Mouse (Mus musculus) CH12.LX (cell line): ENCODE data around the gene Mbd4. TPM values are rescaled to one million over a fixed set of nuclear protein-coding genes. Genes with fewer than 3 reads are reported as not detected.

ENCODE experiments used
- DNase-seq: peaks from one replicate; pipeline ENCODE4 v3.0.0-alpha.2; 2013; ENCODE audit errors: extremely low read depth
- H3K27ac ChIP-seq: 2 replicates; pipeline ENCODE4 v1.5.1; 2012; ENCODE audit warnings: low read depth, mild to moderate bottlenecking, control low read depth, moderate library complexity; ENCODE audit not compliant: insufficient read depth
- H3K27me3 ChIP-seq: replicated peaks from 2 replicates; pipeline ENCODE3; 2012; ENCODE audit warnings: inconsistent platforms
- H3K36me3 ChIP-seq, 2 experiments: replicated peaks in 1 of 2; 2 replicates each; pipeline versions ENCODE3 to v1.6.1; 2012; ENCODE audit warnings: inconsistent platforms in 1 of 2, low read length in 1 of 2, mild to moderate bottlenecking in 1 of 2, mixed read lengths in 1 of 2, moderate library complexity in 1 of 2; ENCODE audit not compliant: control insufficient read depth in 1 of 2, insufficient read depth in 1 of 2
- H3K4me1 ChIP-seq, 2 experiments: 2 replicates each; pipeline ENCODE4 v1.6.1; 2012; ENCODE audit warnings: inconsistent platforms in 1 of 2, moderate library complexity in 1 of 2; ENCODE audit not compliant: insufficient read depth in 2 of 2, control insufficient read depth in 1 of 2
- H3K4me2 ChIP-seq: 2 replicates; pipeline ENCODE4 v1.6.1; 2012; ENCODE audit warnings: low read depth, mild to moderate bottlenecking, control low read depth; ENCODE audit not compliant: poor library complexity, insufficient read depth, severe bottlenecking
- H3K4me3 ChIP-seq, 3 experiments: fragments of 150-350 bp in 1 of 3; sonication (generic) in 1 of 3; replicated peaks in 1 of 3; 2 replicates each; pipeline versions ENCODE3 to v1.5.1; 2011 to 2012; ENCODE audit warnings: low read depth in 2 of 3, low read length in 2 of 3, mild to moderate bottlenecking in 2 of 3, moderate library complexity in 2 of 3, control low read depth in 1 of 3, improper control_type of control experiment in 1 of 3, inconsistent platforms in 1 of 3, mixed read lengths in 1 of 3; ENCODE audit not compliant: poor library complexity in 1 of 3
- H3K79me2 ChIP-seq: replicated peaks from 2 replicates; pipeline ENCODE4 v1.6.1; 2012; ENCODE audit warnings: mild to moderate bottlenecking, moderate library complexity; ENCODE audit not compliant: control insufficient read depth, poor library complexity, insufficient read depth, severe bottlenecking; ENCODE audit errors: extremely low read depth
- H3K9ac ChIP-seq: 2 replicates; pipeline ENCODE4 v1.6.1; 2012; ENCODE audit warnings: low read depth, mild to moderate bottlenecking, control low read depth, moderate library complexity; ENCODE audit not compliant: insufficient read depth
- H3K9me3 ChIP-seq: replicated peaks from 2 replicates; pipeline ENCODE3; 2012; ENCODE audit warnings: low read length, inconsistent platforms, mixed read lengths
- CHD1 ChIP-seq: IDR thresholded peaks from 2 replicates; pipeline ENCODE4 v1.6.1; 2012; ENCODE audit warnings: low read depth, low read length, improper control_type of control experiment, inconsistent platforms
- JUN ChIP-seq: IDR thresholded peaks from 2 replicates; pipeline ENCODE4 v1.6.1; 2011; ENCODE audit warnings: low read depth, mild to moderate bottlenecking, low read length, improper control_type of control experiment, moderate library complexity; ENCODE audit not compliant: insufficient read depth
- MAX ChIP-seq: IDR thresholded peaks from 2 replicates; pipeline ENCODE4 v1.6.1; 2011; ENCODE audit warnings: low read length, improper control_type of control experiment
- MEF2A ChIP-seq: IDR thresholded peaks from 2 replicates; pipeline ENCODE4 v1.6.1; 2014; ENCODE audit warnings: low read depth, mild to moderate bottlenecking, inconsistent platforms, low read length, improper control_type of control experiment, borderline replicate concordance
- MYC ChIP-seq: IDR thresholded peaks from 2 replicates; pipeline ENCODE4 v1.6.1; 2011; ENCODE audit warnings: low read depth, mild to moderate bottlenecking, improper control_type of control experiment, low read length
- NELFE ChIP-seq: IDR thresholded peaks from 2 replicates; pipeline ENCODE4 v1.6.1; 2011; ENCODE audit warnings: low read depth, low read length, improper control_type of control experiment
- NRF1 ChIP-seq: IDR thresholded peaks from 2 replicates; pipeline ENCODE4 v1.6.1; 2014; ENCODE audit warnings: low read depth, mild to moderate bottlenecking, inconsistent platforms, low read length, improper control_type of control experiment, moderate library complexity
- PAX5 ChIP-seq: IDR thresholded peaks from 2 replicates; pipeline ENCODE4 v1.6.1; 2012; ENCODE audit warnings: low read length, inconsistent platforms, mixed read lengths
- POLR2AphosphoS2 ChIP-seq: IDR thresholded peaks from 2 replicates; pipeline ENCODE4 v1.6.1; 2011; ENCODE audit warnings: low read depth, low read length, improper control_type of control experiment
- SIN3A ChIP-seq: IDR thresholded peaks from 2 replicates; pipeline ENCODE4 v1.6.1; 2012; ENCODE audit warnings: low read length, improper control_type of control experiment, inconsistent platforms
- ZKSCAN1 ChIP-seq: IDR thresholded peaks from 2 replicates; pipeline ENCODE4 v1.6.1; 2012; ENCODE audit warnings: low read depth, inconsistent platforms, low read length, improper control_type of control experiment, borderline replicate concordance
- ZNF384 ChIP-seq: IDR thresholded peaks from 2 replicates; pipeline ENCODE4 v1.6.1; 2012; ENCODE audit warnings: low read depth, low read length, improper control_type of control experiment, inconsistent platforms
- dilution Hi-C: fragments of 300-500 bp; cut with MboI; formaldehyde crosslinking; loops from 2 replicates; pipeline ENCODE4 v1.14.3; 2020; ENCODE audit warnings: low sequenced_read_pairs; ENCODE audit not compliant: extremely low pct_unique_long_range_greater_than_20kb, extremely low pct_ligation_motif_present
- in situ Hi-C: fragments of 300-500 bp; cut with MboI; formaldehyde crosslinking; loops from 3 replicates; pipeline ENCODE4 v1.14.3; 2019; ENCODE audit warnings: low sequenced_read_pairs, low pct_ligation_motif_present, low pct_unique_long_range_greater_than_20kb, mixed read lengths
- polyA plus RNA-seq: library from polyadenylated mRNA; unstranded; fragments of >175 nt; gene quantifications from 2 replicates; pipeline ENCODE4 v1.2.1, GENCODE M21; 2012; ENCODE audit warnings: low read depth; ENCODE audit not compliant: insufficient read length
- total RNA-seq, 2 experiments: library from RNA; depleted of rRNA; stranded (reverse); fragments of 300-350 nt in 1 of 2; fragments of >200 nt in 1 of 2; gene quantifications; 2 replicates each; pipeline ENCODE4 v1.2.3; 2012 to 2014

The Mbd4 gene
- total and polyA plus RNA-seq, 3 experiments: 7.3 to 12.2 (median 8.6) TPM

GRCm38 (mm10) chr6:115846640-115847411, 6.3 kb downstream of the Mbd4 start (continued):
- no peak for TF ChIP-seq NELFE
- no peak for TF ChIP-seq MEF2A
- TF ChIP-seq MYC: peak; percentile 60; the same call in 1 of the 2 replicates
- peak; percentile 47; the same call in 1 of the 2 replicates for TF ChIP-seq MAX
- TF ChIP-seq PAX5: no peak
- TF ChIP-seq POLR2AphosphoS2: no peak
- TF ChIP-seq CHD1: no peak
- TF ChIP-seq JUN: no peak

- no peak overlapping the region for H3K4me2 ChIP-seq
- dilution Hi-C loops (no loop called here), in situ Hi-C loops (loop anchor here (5.0 to 10.0 kb wide), 2 partner anchors 162 to 290 kb away; no protein-coding TSS in a partner anchor)
- H3K4me1 ChIP-seq: peaks cover 2 to 25% of the 10 kb centered on the region in 2 experiments; a peak in 2 of 4 replicates
- peaks cover 29 to 53% of the 10 kb centered on the region in 2 experiments for H3K36me3 ChIP-seq
- TF ChIP-seq MYC: no peak
- H3K79me2 ChIP-seq: 0 out of 2 replicates have a peak, but pooled peaks cover 5% of the 10 kb centered on the region
- no peaks in the 10 kb centered on the region for H3K27me3 ChIP-seq
- no peaks in the 10 kb centered on the region for H3K9me3 ChIP-seq
- DNase-seq: no peak
- H3K27ac ChIP-seq: no peak overlapping the region
- H3K9ac ChIP-seq: no peak overlapping the region
- no peak overlapping the region for H3K4me3 ChIP-seq
Measured at GRCm38 (mm10) chr6:115845006-115845405, 8.2 kb downstream of the Mbd4 start.

GRCm38 (mm10) chr6:115838745-115839144, 14.4 kb downstream of the Mbd4 start:
- peaks cover 0 to 9% of the 10 kb centered on the region in 2 experiments; a peak in 3 of 4 replicates for H3K4me1 ChIP-seq
- in situ Hi-C loops: no loop called here
- no peaks in the 10 kb centered on the region for H3K79me2 ChIP-seq
- H3K4me2 ChIP-seq: no peak overlapping the region
- TF ChIP-seq JUN (no peak), MEF2A (no peak), ZKSCAN1 (no peak), NRF1 (no peak), ZNF384 (no peak), SIN3A (no peak)
- no peaks in the 10 kb centered on the region for H3K9me3 ChIP-seq
- no peaks in the 10 kb centered on the region for H3K27me3 ChIP-seq
- no peak overlapping the region for H3K9ac ChIP-seq
- no peak overlapping the region for H3K4me3 ChIP-seq
- dilution Hi-C loops: no loop called here
- H3K27ac ChIP-seq: no peak overlapping the region
- no peak for DNase-seq
- peaks cover 13 to 34% of the 10 kb centered on the region in 2 experiments for H3K36me3 ChIP-seq
